Comparison of ENCODE assay signal across 10 mouse cellular contexts in the genomic region with DNA sequence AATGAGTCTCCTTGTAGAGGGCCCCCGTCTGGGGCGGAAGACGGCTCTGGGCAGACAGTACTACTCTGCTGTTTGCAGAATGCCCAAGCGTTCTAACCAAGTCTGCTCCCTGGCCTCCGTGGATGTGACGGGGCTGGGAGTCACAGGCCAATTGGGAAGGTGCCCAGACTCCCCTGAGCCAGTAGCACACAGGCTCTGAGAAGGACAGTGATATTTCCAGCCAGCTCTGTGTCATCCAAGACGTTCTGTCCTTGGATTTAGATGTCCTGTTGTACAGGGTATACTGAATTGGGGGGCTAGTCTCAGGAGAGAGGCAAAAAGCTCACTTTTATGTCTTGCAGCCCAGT. TPM values are rescaled to one million over a fixed set of nuclear protein-coding genes. Genes with fewer than 3 reads are reported as not detected.
DNase-seq lines count a peak whose midpoint lies in the region; ATAC-seq and TF ChIP-seq lines count a peak whose summit lies in the region.
"Had no signal": no experiment of that assay in that cellular context is flagged by ENCODE, and none has a peak within 500 bp of the region (broad histone marks: within the 10 kb centered on the region; RNA-seq: fewer than 3 reads in every experiment).

No protein-coding gene starts in this region.

- 60% methylated on average over 7 of the region's 7 CpGs for WGBS in kidney, adult 2 months
- WGBS in embryonic facial prominence, embryonic 10.5 days: 41% methylated on average over 7 of the region's 7 CpGs
- WGBS in stomach, postnatal 0 days: 33% methylated on average over 7 of the region's 7 CpGs

- peaks cover 10% of the 10 kb centered on the region; the same call in 1 of the 2 replicates for H3K9me3 ChIP-seq in embryonic facial prominence, embryonic 10.5 days
- no peaks in the 10 kb centered on the region for H3K9me3 ChIP-seq in stomach, postnatal 0 days (ENCODE audit: control insufficient read depth, low read length)

- TF ChIP-seq POLR2A in kidney, adult 2 months (IDR thresholded peaks at IDR 0.05; ENCODE audit: low read depth, low read length): no peak

- H3K4me3 ChIP-seq in kidney, adult 2 months (ENCODE audit: insufficient read depth, low read depth, low read length): no peak overlapping the region
- no peak overlapping the region for H3K4me3 ChIP-seq in embryonic facial prominence, embryonic 10.5 days
- no peak overlapping the region for H3K4me3 ChIP-seq in stomach, postnatal 0 days (ENCODE audit: low read depth, low read length)

- H3K36me3 ChIP-seq in kidney, adult 2 months (ENCODE audit: control insufficient read depth, insufficient read depth, low read length): no peaks in the 10 kb centered on the region
- H3K36me3 ChIP-seq in embryonic facial prominence, embryonic 10.5 days (replicated peaks): peaks cover 34% of the 10 kb centered on the region
- H3K36me3 ChIP-seq in stomach, postnatal 0 days (ENCODE audit: control insufficient read depth, insufficient read depth, low read length): no peaks in the 10 kb centered on the region

- TF ChIP-seq EP300 in stomach, postnatal 0 days (optimal IDR thresholded peaks at IDR 0.05): no peak

- H3K27ac ChIP-seq in kidney, adult 2 months (ENCODE audit: insufficient read depth, low read depth, low read length): no peak overlapping the region
- peak overlapping the region; percentile 75 for H3K27ac ChIP-seq in embryonic facial prominence, embryonic 10.5 days (replicated peaks)
- no peak overlapping the region; the same call in 1 of the 2 replicates for H3K27ac ChIP-seq in stomach, postnatal 0 days (replicated peaks)
- H3K27ac ChIP-seq: macrophage had no signal

- TF ChIP-seq CTCF in kidney, adult 2 months (conservative IDR thresholded peaks at IDR 0.05; ENCODE audit: insufficient read depth, insufficient read length, low read depth, low read length): no peak
- TF ChIP-seq CTCF in stomach, postnatal 0 days (IDR thresholded peaks at IDR 0.05; ENCODE audit: low read depth): no peak

- no peak overlapping the region for H3K4me2 ChIP-seq in stomach, postnatal 0 days (replicated peaks; ENCODE audit: low read depth)

- no peaks in the 10 kb centered on the region for H3K27me3 ChIP-seq in kidney, adult 2 months (replicated peaks; ENCODE audit: control insufficient read depth, insufficient read depth, low read length)
- 0 out of 2 replicates have a peak, but pooled peaks cover 3% of the 10 kb centered on the region for H3K27me3 ChIP-seq in embryonic facial prominence, embryonic 10.5 days (replicated peaks; ENCODE audit: low read depth, poor library complexity, severe bottlenecking)
- H3K27me3 ChIP-seq in stomach, postnatal 0 days (ENCODE audit: control insufficient read depth, insufficient read depth, low read length): no peaks in the 10 kb centered on the region

- ATAC-seq in stomach, postnatal 0 days (ENCODE audit: low FRiP score, low TSS enrichment): no peak

- H3K9ac ChIP-seq in stomach, postnatal 0 days (ENCODE audit: low read length): no peak overlapping the region

- H3K4me1 ChIP-seq in kidney, adult 2 months (ENCODE audit: control insufficient read depth, insufficient read depth, low read length): peaks cover 3% of the 10 kb centered on the region; the same call in 1 of the 2 replicates
- peaks cover 38% of the 10 kb centered on the region for H3K4me1 ChIP-seq in embryonic facial prominence, embryonic 10.5 days
- H3K4me1 ChIP-seq in stomach, postnatal 0 days (replicated peaks; ENCODE audit: control insufficient read depth, insufficient read depth): peaks cover 3% of the 10 kb centered on the region; the same call in 1 of the 2 replicates

- peak; percentile 20 for DNase-seq in kidney, adult 2 months
- DNase-seq in kidney, postnatal 14 days: no peak
- DNase-seq in adrenal gland, adult 8-10 months: peak; percentile 37
- no peak for DNase-seq in embryonic facial prominence, embryonic 10.5 days (ENCODE audit: low spot score)
- peak; percentile 61 to 71 for DNase-seq in heart, postnatal 14 days
- no peak for DNase-seq in frontal cortex, postnatal 36 days (ENCODE audit: low spot score in 2 of 2)
- no peak for DNase-seq in stomach, postnatal 0 days (ENCODE audit: low spot score)
- DNase-seq: spleen, adult 18-20 months had no signal

- intact Hi-C loops in heart, postnatal 14 days (cut with DNase I): loop anchor here (5.0 kb wide), 1 partner anchor 150 kb away; no protein-coding TSS in a partner anchor

RNA-seq across cellular contexts. Expression of a gene that starts 36.6 kb away (rescaled TPM):
- 3.8 and 4.2 TPM in 2 replicates for polyA plus RNA-seq in kidney, adult 2 months (2012; rRNA removed)
- total RNA-seq in adrenal gland, adult 8-10 months (2022): 10 to 100 TPM; 11.4 to 19.1 (median 14.7) TPM
- polyA plus RNA-seq in embryonic facial prominence, embryonic 10.5 days (2016; fragmentation: Nextera tagmentation; extraction: Ambion mirVana): 3.3 and 3.4 TPM in 2 replicates
- total RNA-seq in heart, postnatal 14 days (2021): 10 to 100 TPM; 22.0 to 23.1 TPM
- polyA plus RNA-seq in stomach, postnatal 0 days (2015; fragmentation: Nextera tagmentation; extraction: Ambion mirVana): 0.75 and 0.80 TPM in 2 replicates
- total RNA-seq: neutrophil, adult 5-6 weeks had no signal
- polyA plus RNA-seq: macrophage had no signal

Comparison
In these comparisons a context has a peak if more than half of its experiments do, and no peak if none do; other contexts are left out.
1. DNase-seq: peak in kidney, adult 2 months (single experiment), adrenal gland, adult 8-10 months (single experiment) and heart, postnatal 14 days (2 of 2); none in kidney, postnatal 14 days (single experiment), embryonic facial prominence, embryonic 10.5 days (single experiment), frontal cortex, postnatal 36 days (0 of 2) and stomach, postnatal 0 days (single experiment).